Mouse (Mus musculus) spleen, embryonic (tissue): ENCODE measurements around the gene Sox10.

Experiments used
- CTCF ChIA-PET: fragments of 350-600 bp; sonication (Branson Sonifier 250); formaldehyde crosslinking; loops from one replicate; lab custom pipeline; 2022; lab: Charles Lee

Gene Sox10

DNA sequence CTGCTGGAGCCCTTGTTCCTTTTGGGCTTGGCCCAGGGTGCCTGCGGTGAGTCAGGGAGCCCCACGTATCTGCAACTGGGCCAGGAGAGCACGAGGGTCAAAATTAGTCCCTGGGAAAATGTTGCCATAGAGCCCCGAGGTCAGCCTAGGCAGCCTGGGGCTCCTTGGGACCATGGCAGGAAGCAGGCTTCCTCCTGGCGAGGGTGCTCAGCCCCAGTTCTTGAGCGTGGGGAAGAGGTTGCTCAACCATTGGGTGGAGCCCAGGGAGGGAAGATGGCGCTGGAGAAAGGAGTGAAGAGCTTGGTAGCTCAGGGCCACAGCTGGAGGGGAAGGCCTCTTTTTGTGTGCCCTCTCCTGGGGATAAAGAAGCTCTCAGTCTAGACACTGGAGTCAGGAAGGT lies 2.7 kb downstream of the Sox10 start:
- CTCF ChIA-PET, result no interaction called here

DNA sequence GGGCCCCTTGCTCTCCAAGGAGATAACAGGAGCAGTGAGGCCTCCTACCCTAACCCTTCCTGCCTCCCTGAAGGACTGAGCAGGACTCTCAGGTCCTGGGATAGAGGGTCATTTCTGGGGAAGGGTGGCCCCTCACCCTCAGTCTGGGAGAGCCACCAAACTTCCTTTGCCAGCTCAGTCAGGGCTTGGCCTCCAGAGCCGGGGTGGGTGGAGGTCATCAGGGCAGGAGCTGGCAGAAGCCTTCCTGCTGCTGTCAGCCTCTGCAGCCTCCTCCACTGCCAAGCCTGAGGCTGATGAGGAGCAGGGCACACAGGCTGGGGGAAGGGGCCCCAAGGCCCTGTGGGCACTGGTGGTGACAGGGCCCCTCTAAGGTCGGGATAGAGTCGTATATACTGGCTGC lies 9.5 kb downstream of the Sox10 start:
- CTCF ChIA-PET, result no interaction called here

DNA sequence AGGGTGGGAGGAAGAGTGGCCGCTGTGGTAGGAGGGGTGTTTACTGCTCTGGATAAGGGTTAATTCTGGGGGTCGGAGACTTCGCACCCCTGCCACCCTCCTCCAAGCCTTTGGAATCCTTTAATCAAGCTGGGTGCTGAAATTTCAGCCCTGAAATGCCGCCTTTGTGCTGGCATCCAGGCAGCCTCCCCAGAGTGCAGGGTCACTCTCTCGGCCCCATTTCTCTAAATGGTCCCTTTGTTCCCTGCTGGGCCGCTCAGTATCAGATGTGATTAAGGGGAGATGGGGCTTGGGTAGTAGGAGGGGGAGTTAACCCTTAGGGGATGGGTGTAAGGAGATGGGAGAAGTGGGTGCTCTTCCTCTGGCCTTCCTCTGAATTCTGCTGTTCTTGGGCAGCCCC lies 12.3 kb downstream of the Sox10 start:
- CTCF ChIA-PET, result interaction anchor here (0.7 to 1.1 kb wide), 2 partner anchors 19 to 25 kb away, joined by 3 to 5 read pairs; no protein-coding TSS in a partner anchor

DNA sequence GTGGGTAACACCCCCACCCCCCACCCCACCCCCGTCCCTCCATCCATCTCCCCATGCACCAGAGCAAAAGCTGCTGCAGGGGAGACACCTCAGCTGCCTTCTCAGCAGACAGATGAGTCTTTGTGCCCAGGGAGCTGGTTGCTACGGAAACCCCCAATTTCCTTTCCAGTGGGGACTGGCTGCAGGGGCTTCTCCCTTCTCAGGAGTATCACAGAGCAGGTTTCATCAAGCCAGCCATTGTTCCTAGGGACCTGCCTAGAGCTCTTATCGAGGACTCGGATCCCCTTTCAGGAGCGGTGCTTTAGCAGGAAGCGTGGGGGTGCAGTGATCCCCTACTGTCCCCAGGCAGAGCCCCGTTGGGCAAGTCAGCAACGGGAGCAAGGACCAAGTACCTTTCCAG lies 13.2 kb downstream of the Sox10 start:
- CTCF ChIA-PET, result interaction anchor here (1.1 kb wide), 1 partner anchor 24 kb away, joined by 3 read pairs; no protein-coding TSS in a partner anchor

DNA sequence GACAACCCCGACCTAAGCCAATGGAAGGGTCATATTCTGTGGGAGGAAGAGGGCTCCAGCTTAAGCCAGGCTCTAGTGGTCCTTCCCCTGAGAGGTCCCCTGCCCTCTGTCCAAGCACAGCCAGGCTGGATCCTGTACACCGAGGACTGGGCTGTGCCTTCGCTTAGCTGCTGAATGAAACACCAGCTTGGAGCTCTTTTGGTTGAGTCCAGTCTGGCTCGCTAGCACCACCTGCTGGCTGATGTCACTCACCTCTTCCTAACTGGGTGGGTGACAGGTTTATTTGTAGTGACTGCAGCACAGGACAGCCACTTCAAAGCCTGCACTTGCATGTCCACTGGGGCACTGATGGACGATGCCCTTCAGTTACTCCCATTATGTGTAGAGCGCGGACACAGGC lies 16.5 kb downstream of the Sox10 start:
- CTCF ChIA-PET, result interaction anchor here (0.6 to 1.0 kb wide), 2 partner anchors 11 to 63 kb away, joined by 3 read pairs; no protein-coding TSS in a partner anchor

DNA sequence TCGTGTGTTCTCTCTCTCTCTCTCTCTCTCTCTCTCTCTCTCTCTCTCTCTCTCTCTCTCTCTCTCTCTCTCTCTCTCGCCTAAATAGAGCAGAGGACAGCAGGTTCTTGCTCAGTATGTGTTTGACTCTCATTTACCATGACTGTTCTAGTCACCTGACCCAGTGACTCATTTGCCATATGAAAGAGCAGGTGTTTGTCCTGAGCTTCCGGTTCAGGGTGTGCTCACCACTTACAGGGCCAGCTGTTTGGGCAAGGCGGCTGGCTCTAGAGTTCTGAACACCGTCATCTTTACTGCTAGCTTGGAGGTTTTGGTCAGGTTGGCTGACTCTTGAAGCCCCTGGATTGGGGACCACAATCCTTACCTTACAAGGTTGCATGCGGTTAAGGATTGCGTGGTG lies 19.5 kb downstream of the Sox10 start:
- CTCF ChIA-PET, result interaction anchor here (0.7 kb wide), 1 partner anchor 70 kb away, joined by 4 read pairs; no protein-coding TSS in a partner anchor

DNA sequence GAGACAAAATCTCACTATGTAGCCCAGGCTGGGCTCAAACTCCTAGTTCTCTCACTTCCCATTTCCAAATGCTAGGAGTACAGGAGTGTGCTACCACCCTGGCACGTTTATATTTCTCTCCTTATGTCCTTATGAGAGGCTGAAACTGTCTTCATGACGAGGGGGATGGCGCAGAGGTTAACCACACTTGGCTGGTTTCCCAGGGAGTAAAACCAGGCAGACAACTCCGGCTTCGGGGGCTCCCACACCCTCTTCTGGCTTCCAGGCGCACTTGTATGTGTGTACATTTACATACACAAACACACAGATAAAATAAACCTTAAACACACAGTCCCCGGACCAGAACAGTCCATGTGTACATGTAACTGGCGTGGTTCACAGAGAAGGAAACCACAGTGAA lies 21.0 kb downstream of the Sox10 start:
- CTCF ChIA-PET, result no interaction called here

DNA sequence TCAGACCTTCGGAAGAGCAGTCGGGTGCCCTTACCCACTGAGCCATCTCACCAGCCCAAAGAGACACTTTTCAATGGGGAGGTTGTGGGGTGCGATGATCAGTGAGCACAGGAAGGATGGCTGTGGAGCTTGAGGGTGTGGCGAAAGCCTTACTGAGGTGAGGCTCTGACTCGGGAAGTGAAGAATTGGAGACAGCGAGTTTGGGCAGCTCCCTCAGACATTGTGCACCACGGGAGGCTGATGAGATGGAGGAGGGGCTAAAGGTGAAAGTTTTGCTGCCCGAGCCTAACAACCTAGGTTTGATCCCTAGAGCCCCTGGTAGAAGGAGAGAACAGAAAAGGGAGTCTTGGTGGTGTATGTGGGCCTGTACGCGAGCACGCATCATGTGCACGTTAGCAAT lies 21.7 kb downstream of the Sox10 start:
- CTCF ChIA-PET, result no interaction called here

DNA sequence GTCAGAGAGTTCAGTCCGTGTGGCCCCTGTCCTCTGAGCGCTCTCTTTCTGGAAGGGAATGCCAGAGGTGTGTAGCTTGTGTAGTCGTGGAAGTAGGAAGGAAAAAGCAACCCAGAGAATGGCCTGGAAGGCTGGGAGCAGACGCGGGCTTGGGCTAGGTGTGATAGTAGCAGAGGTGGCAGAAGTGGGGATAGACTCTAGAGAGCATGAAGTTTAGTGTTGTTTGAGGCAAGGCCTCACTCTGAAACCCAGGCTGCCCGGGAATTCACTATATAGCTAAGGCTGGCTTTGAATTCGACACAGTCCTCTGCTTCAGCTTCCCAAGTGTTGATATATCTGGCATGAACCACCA lies 23.5 kb downstream of the Sox10 start:
- CTCF ChIA-PET, result no interaction called here

DNA sequence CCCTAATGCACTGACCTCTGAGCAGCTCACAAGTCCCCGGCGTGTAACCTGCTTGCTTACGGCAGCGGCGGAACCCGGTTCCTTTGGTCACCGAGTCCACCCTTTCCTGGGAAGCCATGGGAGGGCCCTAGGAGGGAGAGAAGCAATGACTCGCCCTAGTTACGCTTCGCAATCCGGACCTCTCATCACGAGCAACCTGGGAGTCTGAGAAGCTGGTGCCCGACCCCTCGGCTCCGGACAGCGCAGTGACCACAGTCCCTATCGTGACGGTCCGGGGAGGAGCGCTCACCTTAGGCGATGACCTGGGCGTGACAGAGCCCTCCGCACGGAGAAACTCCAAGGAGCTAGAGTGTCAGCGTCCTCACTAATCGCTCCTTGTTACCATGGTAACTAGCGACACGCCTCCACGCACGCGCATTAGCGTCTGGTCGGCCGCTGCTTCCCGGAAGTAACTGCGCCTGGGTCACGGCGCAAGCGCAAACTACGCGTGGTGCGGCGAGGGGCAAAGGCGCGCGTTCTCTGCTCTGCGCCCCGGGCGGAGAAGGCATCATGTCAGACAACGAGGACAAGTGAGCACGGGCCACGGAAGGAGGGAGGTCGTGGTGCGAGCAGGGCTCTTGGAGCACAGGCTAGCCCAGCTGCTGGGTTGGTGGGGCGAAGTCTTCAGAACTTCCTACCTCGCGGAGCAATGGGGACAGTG lies 24.0 kb downstream of the Sox10 start, which contains the start of the genes Polr2f and 1700088E04Rik:
Gene Polr2f (plus strand): TSS at position 144 of the 700 bp plus-strand sequence.
Gene 1700088E04Rik (minus strand): TSS at position 388 of the 700 bp plus-strand sequence.
- CTCF ChIA-PET, result interaction anchor here (1.4 kb wide), 1 partner anchor 130 kb away, joined by 3 read pairs; no protein-coding TSS in a partner anchor

DNA sequence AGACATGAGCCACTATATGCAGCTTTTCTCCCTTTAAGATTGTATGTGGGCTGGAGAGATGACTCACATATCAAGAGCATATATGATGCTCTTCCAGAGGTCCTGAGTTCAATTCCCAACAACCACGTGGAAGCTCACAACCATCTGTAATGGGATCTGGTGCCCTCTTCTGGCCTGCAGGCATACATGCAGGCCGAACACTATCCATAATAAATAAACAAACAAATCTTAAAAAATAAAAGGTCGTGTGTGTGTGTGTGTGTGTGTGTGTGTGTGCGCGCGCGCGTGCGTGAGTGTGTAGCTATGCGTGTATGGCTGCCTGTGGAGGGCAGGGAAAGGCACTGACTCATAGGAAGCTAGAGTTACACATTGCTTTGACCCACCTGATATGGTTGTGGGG lies 25.4 kb downstream of the Sox10 start:
- CTCF ChIA-PET, result interaction anchor here (0.6 to 1.4 kb wide), 5 partner anchors 12 to 937 kb away, joined by 3 to 5 read pairs (median 4); no protein-coding TSS in a partner anchor

DNA sequence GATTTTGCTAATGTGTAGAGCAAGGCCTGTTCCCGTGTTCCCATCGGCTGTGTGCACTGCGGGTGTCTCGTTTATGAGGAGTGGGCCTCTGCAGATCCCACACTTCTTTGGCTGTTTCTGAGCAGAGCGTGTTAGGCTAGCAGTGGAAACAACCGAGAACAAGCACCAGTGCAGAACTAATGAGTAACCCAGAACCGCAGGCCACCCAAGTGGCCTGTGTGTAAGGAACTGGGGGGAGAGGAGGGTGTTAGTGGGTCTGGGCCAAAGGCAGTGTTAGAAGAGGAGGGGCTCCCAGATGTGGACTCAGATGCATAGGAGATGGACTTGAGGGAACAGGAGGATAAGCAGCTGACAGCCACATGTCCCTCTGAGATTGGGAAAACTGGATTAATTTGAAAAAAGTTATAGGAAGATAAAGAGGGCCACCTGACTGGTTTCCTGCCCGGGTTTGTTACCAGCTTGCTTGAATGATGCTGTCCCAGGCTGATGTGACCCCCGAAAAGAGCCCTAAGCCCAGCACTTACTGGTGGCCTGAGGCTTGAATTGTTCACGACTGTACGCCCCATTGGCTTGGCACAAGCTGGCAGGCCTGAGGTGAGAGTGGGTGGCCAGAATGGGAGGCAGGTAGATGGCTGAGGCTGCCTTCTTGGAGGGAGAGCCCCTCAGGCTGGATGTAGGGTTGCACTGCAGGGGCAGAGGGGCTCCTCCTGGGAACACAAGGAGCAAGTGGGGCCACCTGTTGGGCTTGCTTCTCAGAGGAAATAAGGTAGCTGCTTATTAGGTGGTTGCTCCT lies 29.1 kb downstream of the Sox10 start:
- CTCF ChIA-PET, result interaction anchor here (0.6 kb wide), 1 partner anchor 684 kb away, joined by 3 read pairs; no protein-coding TSS in a partner anchor

DNA sequence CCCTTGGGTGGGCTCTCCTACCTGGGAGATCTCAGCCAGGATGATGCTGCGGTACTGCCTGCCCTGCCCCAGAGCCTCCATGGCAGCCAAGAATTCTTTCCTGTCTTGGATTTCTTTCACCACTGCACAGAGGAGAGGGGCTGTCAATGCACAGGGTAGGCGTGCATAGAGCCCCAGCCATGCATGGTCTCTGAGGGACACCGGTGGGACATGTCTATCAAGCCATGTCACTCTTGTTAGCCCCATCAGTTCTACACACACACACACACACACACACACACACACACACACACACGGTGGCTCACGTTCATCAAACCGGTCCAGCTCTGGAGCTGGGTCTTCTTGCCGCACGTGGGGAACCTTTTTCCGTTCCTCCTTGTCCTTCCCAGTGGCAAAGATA lies 29.7 kb downstream of the Sox10 start:
- CTCF ChIA-PET, result no interaction called here

DNA sequence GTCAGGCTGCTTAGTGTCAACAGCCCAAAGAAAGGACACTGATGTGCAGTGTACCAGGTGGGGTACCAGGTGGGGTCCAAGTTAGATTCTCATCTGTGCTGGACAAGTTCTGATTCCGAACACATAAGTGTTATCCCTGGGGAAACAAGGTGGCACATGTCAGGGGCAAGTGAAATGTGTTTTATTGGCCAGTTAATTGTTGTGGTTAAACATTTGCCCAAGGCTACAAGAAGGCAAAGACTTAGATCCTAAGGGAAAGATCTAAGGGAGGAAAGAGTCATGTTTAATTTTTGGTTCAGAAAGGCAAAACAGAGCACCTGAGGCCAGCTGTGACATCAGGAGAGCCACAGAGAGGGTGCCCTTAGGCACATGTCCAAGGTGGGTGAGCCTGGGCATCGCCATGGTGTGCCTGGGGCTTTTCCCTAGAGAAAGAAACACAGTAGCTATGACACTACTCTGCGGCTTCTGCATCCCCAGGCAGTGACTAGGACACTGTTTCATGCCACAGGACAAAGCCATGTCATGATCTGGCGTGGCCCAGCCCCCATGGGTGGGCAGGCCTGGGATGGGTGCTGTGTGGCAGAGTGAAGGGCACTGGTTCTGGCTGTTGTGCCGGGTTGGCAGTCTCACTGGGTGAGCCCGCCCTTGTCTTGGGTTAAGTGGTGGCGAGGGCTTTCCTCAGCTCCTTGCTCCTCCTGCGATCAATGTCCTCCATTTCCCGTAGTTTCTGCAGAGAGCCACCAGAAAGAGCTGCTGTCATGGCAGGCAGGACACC lies 30.4 kb downstream of the Sox10 start:
- CTCF ChIA-PET, result no interaction called here

DNA sequence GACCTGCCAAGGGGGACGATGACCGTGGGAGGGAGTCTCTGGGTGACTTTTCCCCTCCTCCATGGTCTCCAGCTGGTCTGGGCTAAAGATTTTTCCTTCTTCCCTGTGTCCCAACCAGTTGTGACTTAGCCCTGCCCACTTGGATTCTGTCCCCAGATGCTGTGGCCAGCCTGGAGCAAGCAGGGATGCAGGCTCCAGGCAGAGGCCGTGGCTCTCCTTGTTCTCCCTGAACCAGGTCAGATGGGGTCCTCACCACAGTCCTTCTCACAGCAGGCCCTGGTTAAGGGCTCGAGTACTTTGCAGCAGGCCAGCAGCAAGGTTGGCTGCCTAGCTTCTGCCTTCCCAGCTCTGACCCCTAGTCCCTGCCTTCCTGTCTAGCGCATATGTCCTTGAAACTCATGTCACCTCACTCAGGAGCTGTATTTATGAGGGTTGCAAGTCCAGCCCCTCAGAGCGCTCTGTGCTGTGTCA lies 31.8 kb downstream of the Sox10 start:
- CTCF ChIA-PET, result interaction anchor here (0.6 kb wide), 1 partner anchor 19 kb away, joined by 5 read pairs; no protein-coding TSS in a partner anchor

DNA sequence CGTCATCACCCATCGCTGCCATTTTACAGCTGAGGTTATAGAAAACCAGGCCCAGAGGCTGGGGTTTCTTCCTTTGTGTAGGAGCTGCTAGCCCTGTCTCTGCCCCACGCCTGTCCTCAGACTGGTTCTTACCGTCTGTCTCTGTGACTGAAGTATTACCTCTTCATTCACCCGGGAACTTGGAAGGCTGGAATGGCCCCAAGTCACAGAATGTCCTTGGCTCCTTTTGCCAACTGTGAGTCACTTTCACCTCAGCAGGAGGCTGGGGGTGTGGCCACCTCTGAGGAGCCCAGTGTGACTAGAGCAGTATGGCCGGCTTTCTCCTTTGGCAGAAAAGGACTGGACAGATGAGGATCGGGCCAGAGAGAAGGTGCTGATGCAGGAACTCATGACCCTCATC lies 33.6 kb downstream of the Sox10 start:
- CTCF ChIA-PET, result no interaction called here

DNA sequence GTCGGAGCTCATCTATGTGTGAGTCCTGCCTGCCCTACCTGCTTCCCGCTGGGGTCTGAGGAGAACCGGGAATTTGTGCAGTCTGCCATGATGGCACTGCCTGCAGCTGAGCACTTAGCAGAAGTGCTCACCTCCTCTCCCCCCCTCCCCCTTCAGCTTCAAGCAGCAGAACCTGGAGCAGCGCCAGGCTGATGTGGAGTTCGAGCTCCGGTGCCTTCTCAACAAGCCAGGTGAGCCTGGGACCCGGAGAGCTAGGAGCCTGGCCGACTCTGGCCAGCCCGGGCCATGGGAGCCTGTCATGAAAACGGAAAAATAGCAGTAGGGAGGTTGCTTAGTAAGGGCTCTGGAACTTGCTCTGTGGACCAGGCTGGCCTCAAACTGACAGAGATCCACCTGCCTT lies 34.3 kb downstream of the Sox10 start:
- CTCF ChIA-PET, result no interaction called here

DNA sequence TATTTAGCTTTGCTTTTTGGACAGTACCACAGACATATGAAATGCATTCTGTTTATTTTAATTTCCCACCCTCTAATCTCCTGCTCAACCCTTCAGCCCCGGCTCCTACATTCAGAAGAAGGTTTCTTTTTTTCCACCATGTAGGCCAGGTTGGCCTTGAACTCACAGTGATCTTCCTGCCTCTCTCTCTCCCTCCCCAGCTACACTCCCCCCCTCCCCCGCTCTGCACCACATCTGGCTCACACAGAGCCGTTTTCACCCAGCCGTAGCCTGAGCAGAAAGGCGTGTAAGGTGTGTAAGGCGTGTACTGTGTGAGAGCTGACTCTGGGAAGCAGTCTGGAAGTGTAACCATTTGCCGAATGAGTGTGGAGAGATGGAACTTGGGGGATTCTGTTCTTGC lies 35.7 kb downstream of the Sox10 start:
- CTCF ChIA-PET, result no interaction called here

DNA sequence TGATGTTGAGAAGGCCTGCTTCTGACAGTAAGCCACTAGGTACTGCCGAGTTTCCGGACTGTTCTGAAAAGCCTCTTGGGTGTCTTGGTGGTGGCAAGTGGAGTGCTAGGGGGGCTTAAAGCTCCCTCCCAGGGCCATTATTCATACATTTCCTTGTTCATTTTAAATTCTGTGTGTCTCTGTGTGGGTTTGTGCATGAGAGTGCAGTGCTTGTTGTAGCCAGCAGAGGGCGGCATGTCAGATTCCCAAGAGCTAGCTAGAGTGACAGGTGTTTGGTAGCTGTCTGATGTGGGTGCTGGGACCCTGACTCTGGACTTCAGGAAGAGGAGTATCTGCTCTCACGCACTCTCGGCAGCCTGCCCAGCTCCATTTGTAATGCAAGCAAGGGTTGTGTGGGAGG lies 36.8 kb downstream of the Sox10 start:
- CTCF ChIA-PET, result interaction anchor here (1.2 to 1.5 kb wide), 2 partner anchors 12 to 24 kb away, joined by 3 to 4 read pairs; no protein-coding TSS in a partner anchor

DNA sequence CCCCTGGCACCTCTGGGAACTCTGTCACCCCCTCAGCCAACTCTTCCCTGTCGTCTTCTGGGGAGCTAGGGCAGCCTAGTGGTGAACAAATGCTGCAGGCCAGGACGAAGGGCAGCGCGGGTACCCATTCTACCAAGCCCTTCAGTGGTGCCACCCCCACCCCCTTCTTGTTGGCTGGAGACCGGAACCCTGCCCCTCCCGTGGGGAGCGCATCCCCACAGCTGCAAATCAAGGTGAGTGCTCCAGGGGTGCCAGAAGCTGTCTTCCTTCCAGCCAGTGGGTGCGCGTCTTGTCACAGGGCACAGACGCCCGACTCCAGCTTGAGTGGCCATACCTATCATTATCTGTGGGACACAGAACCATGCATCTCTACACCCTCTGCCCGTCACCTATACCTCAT lies 37.9 kb downstream of the Sox10 start:
- CTCF ChIA-PET, result interaction anchor here (1.4 to 1.5 kb wide), 2 partner anchors 13 to 17 kb away, joined by 4 read pairs; no protein-coding TSS in a partner anchor
